Mouse (Mus musculus) G1E (cell line): ENCODE measurements around the gene Ces2f.

Source experiments
- CTCF ChIP-seq: IDR thresholded peaks from 2 replicates; pipeline ENCODE4 v1.5.1; 2012; ENCODE audit warnings: low read depth, low read length, inconsistent platforms, mixed read lengths
- GATA1 ChIP-seq: IDR thresholded peaks from 2 replicates; pipeline ENCODE4 v1.6.1; 2012; ENCODE audit warnings: borderline replicate concordance, low read length, inconsistent platforms, mixed read lengths
- GATA2 ChIP-seq: IDR thresholded peaks from 2 replicates; pipeline ENCODE4 v1.6.1; 2012; ENCODE audit warnings: low read depth, low read length, inconsistent platforms, borderline replicate concordance

DNA sequence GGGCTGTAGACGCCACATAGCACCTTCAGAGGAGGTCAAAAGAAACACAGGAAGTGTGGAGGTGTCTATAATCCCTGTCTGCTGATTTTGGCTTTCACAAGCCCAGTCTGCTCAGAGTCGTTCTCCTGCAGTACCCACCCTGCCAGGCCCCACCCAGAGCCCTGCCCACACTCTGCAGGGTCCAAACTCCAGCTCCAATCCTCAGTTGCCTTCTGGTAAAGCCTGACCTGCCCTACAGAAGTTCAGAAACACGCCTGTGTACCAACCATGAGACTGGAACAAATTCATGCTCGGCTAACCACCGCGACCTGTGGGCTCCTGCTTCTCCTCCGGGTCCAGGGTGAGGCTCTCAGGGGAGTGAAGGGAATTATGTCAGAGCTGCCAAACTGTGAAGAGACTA, 53.4 kb downstream of the Ces2f start, which contains the start of gene Ces2h:
- TF ChIP-seq CTCF, result no peak
- TF ChIP-seq GATA2, result no peak
- TF ChIP-seq GATA1, result no peak
